Mouse (Mus musculus): ENCODE measurements around the gene Wbp2nl.

GRCm38 (mm10) chr15:82338593-82339112 lies 39.9 kb downstream of the Wbp2nl start, which contains the start of the genes Naga, Pheta2 and Smdt1:
- TF ChIP-seq TAL1 (conservative IDR thresholded peaks at IDR 0.05; ENCODE audit: low read depth, low read length) (no peak), CTCF (IDR thresholded peaks at IDR 0.05; ENCODE audit: low read depth, low read length) (no peak), POLR2AphosphoS5 (IDR thresholded peaks at IDR 0.05; ENCODE audit: insufficient replicate concordance, low read depth, low read length) (no peak)

Data from G1E (cell line).